23 mouse cellular contexts compared by ENCODE assay signal in genomic region chr6:16862050-16862449, GRCm38 (mm10). TPM values are rescaled to one million over a fixed set of nuclear protein-coding genes. Genes with fewer than 3 reads are reported as not detected.
DNase-seq lines count a peak whose midpoint lies in the region; ATAC-seq and TF ChIP-seq lines count a peak whose summit lies in the region.
"Had no signal": no experiment of that assay in that cellular context is flagged by ENCODE, and none has a peak within 500 bp of the region (broad histone marks: within the 10 kb centered on the region; RNA-seq: fewer than 3 reads in every experiment).

No protein-coding gene starts in this region.

- peak; percentile 89 for ATAC-seq in intestine, embryonic 15.5 days
- peak; percentile 96 for ATAC-seq in intestine, embryonic 16.5 days
- peak; percentile 84 for ATAC-seq in intestine, postnatal 0 days
- ATAC-seq: activated CD4-positive, CD25-positive, alpha-beta regulatory T cell, adult 4 months; CD4-positive, CD25-positive, alpha-beta regulatory T cell, adult 4 months; Patski had no signal

- no peak overlapping the region for H3K9ac ChIP-seq in intestine, embryonic 15.5 days
- no peak overlapping the region for H3K9ac ChIP-seq in intestine, embryonic 16.5 days (ENCODE audit: low read depth, low read length)
- H3K9ac ChIP-seq in intestine, postnatal 0 days (ENCODE audit: low read depth, low read length), result no peak overlapping the region

- H3K27ac ChIP-seq in intestine, embryonic 15.5 days, result no peak overlapping the region
- no peak overlapping the region for H3K27ac ChIP-seq in intestine, embryonic 16.5 days (ENCODE audit: low read length)
- H3K27ac ChIP-seq in intestine, postnatal 0 days (ENCODE audit: low read depth, low read length), result no peak overlapping the region

- 79% methylated on average over 3 of the region's 3 CpGs for WGBS in intestine, embryonic 15.5 days
- WGBS in intestine, embryonic 16.5 days, result 82% methylated on average over 3 of the region's 3 CpGs
- 48% methylated on average over 3 of the region's 3 CpGs for WGBS in intestine, postnatal 0 days

- H3K9me3 ChIP-seq in intestine, embryonic 15.5 days, result no peaks in the 10 kb centered on the region
- H3K9me3 ChIP-seq in intestine, embryonic 16.5 days (ENCODE audit: control insufficient read depth, low read length), result no peaks in the 10 kb centered on the region
- no peaks in the 10 kb centered on the region for H3K9me3 ChIP-seq in intestine, postnatal 0 days (ENCODE audit: control insufficient read depth)
- H3K9me3 ChIP-seq: G1E had no signal

- no peak overlapping the region for H3K4me3 ChIP-seq in intestine, embryonic 15.5 days (replicated peaks)
- H3K4me3 ChIP-seq in intestine, embryonic 16.5 days (ENCODE audit: low read length), result no peak overlapping the region
- no peak overlapping the region for H3K4me3 ChIP-seq in intestine, postnatal 0 days (ENCODE audit: low read depth, low read length)

- H3K4me1 ChIP-seq in intestine, embryonic 15.5 days (replicated peaks), result no peaks in the 10 kb centered on the region
- H3K4me1 ChIP-seq in intestine, embryonic 16.5 days (ENCODE audit: control insufficient read depth, insufficient read depth, low read length), result no peaks in the 10 kb centered on the region
- H3K4me1 ChIP-seq in intestine, postnatal 0 days (replicated peaks; ENCODE audit: control insufficient read depth, insufficient read depth, low read length), result no peaks in the 10 kb centered on the region; the same call in 1 of the 2 replicates

- no peaks in the 10 kb centered on the region for H3K27me3 ChIP-seq in intestine, embryonic 15.5 days (replicated peaks)
- no peaks in the 10 kb centered on the region for H3K27me3 ChIP-seq in intestine, embryonic 16.5 days (replicated peaks; ENCODE audit: control insufficient read depth, insufficient read depth, low read length)
- H3K27me3 ChIP-seq in intestine, postnatal 0 days (replicated peaks; ENCODE audit: control insufficient read depth, insufficient read depth, low read length), result no peaks in the 10 kb centered on the region
- H3K27me3 ChIP-seq: CH12.LX had no signal

- H3K4me2 ChIP-seq in intestine, embryonic 15.5 days (replicated peaks), result no peak overlapping the region
- H3K4me2 ChIP-seq in intestine, embryonic 16.5 days (ENCODE audit: low read depth, low read length), result no peak overlapping the region
- H3K4me2 ChIP-seq in intestine, postnatal 0 days (replicated peaks; ENCODE audit: low read depth), result no peak overlapping the region

- no peak for TF ChIP-seq CTCF in intestine, postnatal 0 days (IDR thresholded peaks at IDR 0.05; ENCODE audit: low read depth)

- no peaks in the 10 kb centered on the region for H3K36me3 ChIP-seq in intestine, embryonic 15.5 days
- H3K36me3 ChIP-seq in intestine, embryonic 16.5 days (ENCODE audit: control insufficient read depth, insufficient read depth, low read length), result no peaks in the 10 kb centered on the region
- no peaks in the 10 kb centered on the region for H3K36me3 ChIP-seq in intestine, postnatal 0 days (ENCODE audit: control insufficient read depth, insufficient read depth)
- H3K36me3 ChIP-seq: G1E had no signal

- no peak for DNase-seq in gastrocnemius, postnatal 10 days
- no peak for DNase-seq in right cerebral cortex, adult 18-20 months
- DNase-seq in right cerebral cortex, postnatal 25 days, result no peak
- DNase-seq: adrenal gland, adult 2 months; adrenal gland, adult 8-10 months; adrenal gland, postnatal 10 days; adrenal gland, postnatal 14 days; adrenal gland, postnatal 25 days; adrenal gland, postnatal 36 days; B cell, adult 2 months; cerebellum, adult 11 months; cerebellum, adult 11-12 months; cerebellum, adult 18-20 months had no signal

RNA-seq across cellular contexts. Expression of gene Tfec, which starts 36.2 kb away (rescaled TPM):
- polyA plus RNA-seq in intestine, embryonic 15.5 days (2015; fragmentation: Nextera tagmentation; extraction: Ambion mirVana), result 53.6 and 57.1 TPM in 2 replicates
- 82.6 and 92.5 TPM in 2 replicates for polyA plus RNA-seq in intestine, embryonic 16.5 days (2015; fragmentation: Nextera tagmentation; extraction: Ambion mirVana)
- 79.5 and 96.7 TPM in 2 replicates for polyA plus RNA-seq in intestine, postnatal 0 days (2015; fragmentation: Nextera tagmentation; extraction: Ambion mirVana)
- total RNA-seq in gastrocnemius, postnatal 10 days (2021), result 1 to 10 TPM in 1 of 2 experiments, under 1 TPM in 1; 0.42 to 1.2 TPM
- total RNA-seq: CH12.LX, MEL had no signal
- polyA plus RNA-seq: activated CD4-positive, CD25-positive, alpha-beta regulatory T cell, adult 4 months; adrenal gland, adult 2 months; C2C12; G1E; Patski had no signal
